Mouse (Mus musculus): ENCODE results near the gene Gabrb1. TPM values are rescaled to one million over a fixed set of nuclear protein-coding genes. Genes with fewer than 3 reads are reported as not detected.

Gabrb1 gene
- polyA plus RNA-seq, 1 experiment, result not detected

GRCm38 (mm10) chr5:72183929-72184328 is 526.0 kb downstream of the Gabrb1 start:
- Histone ChIP-seq H3K36me3 (ENCODE audit: control insufficient read depth, insufficient read depth, low read length, poor library complexity, severe bottlenecking) (no peaks in the 10 kb centered on the region), H3K4me1 (ENCODE audit: control insufficient read depth, insufficient read depth, low read length) (no peaks in the 10 kb centered on the region), H3K27ac (ENCODE audit: insufficient read depth, low read length) (no peak overlapping the region), H3K9ac (ENCODE audit: low read depth, poor library complexity, severe bottlenecking) (no peak overlapping the region), H3K27me3 (ENCODE audit: control insufficient read depth, insufficient read depth, low read length, poor library complexity, severe bottlenecking) (no peaks in the 10 kb centered on the region), H3K4me3 (ENCODE audit: low read depth, low read length) (no peak overlapping the region), H3K9me3 (replicated peaks; ENCODE audit: control insufficient read depth, insufficient read depth, low read length, poor library complexity, severe bottlenecking) (no peaks in the 10 kb centered on the region)
- TF ChIP-seq CTCF (IDR thresholded peaks at IDR 0.05; ENCODE audit: low read depth, low read length), result no peak
- no peak for TF ChIP-seq EP300 (IDR thresholded peaks at IDR 0.05; ENCODE audit: insufficient read depth, low read depth, low read length)
- TF ChIP-seq POLR2A (IDR thresholded peaks at IDR 0.05; ENCODE audit: insufficient read depth, low read length), result no peak

DNA sequence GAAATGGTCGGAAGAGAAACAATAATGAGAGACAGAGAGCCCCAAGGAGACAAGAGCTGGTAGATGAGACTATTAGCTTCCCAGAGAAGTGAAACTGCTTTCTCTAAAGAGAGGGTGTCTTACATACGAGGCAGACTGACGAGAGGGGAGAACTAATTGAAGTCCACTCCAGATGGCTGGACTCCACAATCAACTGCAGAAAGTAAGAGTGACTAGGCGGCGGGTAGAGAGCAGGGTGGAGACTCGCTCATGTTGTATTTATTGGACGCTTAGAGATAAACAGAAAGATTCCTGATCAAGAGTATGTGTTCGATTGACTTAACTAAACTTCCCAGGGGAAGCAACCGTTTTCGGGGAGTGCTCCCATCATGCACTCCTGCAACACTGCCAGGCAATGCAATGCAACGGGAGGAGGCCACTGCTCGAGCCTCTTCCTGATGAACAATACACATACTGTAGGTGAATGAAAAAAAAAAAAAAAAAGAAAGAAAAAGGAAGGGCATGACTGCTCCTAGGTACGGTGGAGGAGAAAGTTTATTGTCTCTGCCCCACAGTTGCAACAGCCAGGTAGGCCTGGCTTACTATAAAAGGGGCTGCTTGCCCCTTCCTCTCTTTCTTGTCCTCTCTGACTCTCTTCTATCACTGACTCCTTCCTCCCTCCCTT is 526.7 kb downstream of the Gabrb1 start:
- Histone ChIP-seq H3K27me3 (ENCODE audit: control insufficient read depth, insufficient read depth, low read length, poor library complexity, severe bottlenecking) (no peaks in the 10 kb centered on the region), H3K36me3 (ENCODE audit: control insufficient read depth, insufficient read depth, low read length, poor library complexity, severe bottlenecking) (no peaks in the 10 kb centered on the region), H3K4me1 (ENCODE audit: control insufficient read depth, insufficient read depth, low read length) (no peaks in the 10 kb centered on the region), H3K9ac (ENCODE audit: low read depth, poor library complexity, severe bottlenecking) (no peak overlapping the region), H3K4me3 (ENCODE audit: low read depth, low read length) (no peak overlapping the region), H3K27ac (ENCODE audit: insufficient read depth, low read length) (no peak overlapping the region), H3K9me3 (replicated peaks; ENCODE audit: control insufficient read depth, insufficient read depth, low read length, poor library complexity, severe bottlenecking) (no peaks in the 10 kb centered on the region)
- no peak for TF ChIP-seq POLR2A (IDR thresholded peaks at IDR 0.05; ENCODE audit: insufficient read depth, low read length)

- H3K4me3 ChIP-seq (ENCODE audit: low read depth, low read length), result no peak overlapping the region
- no peaks in the 10 kb centered on the region for H3K4me1 ChIP-seq (ENCODE audit: control insufficient read depth, insufficient read depth, low read length)
- H3K27me3 ChIP-seq (ENCODE audit: control insufficient read depth, insufficient read depth, low read length, poor library complexity, severe bottlenecking), result no peaks in the 10 kb centered on the region
- no peaks in the 10 kb centered on the region for H3K36me3 ChIP-seq (ENCODE audit: control insufficient read depth, insufficient read depth, low read length, poor library complexity, severe bottlenecking)
- H3K27ac ChIP-seq (ENCODE audit: insufficient read depth, low read length), result no peak overlapping the region
- TF ChIP-seq POLR2A (IDR thresholded peaks at IDR 0.05; ENCODE audit: insufficient read depth, low read length) (no peak), CTCF (IDR thresholded peaks at IDR 0.05; ENCODE audit: low read depth, low read length) (no peak), EP300 (IDR thresholded peaks at IDR 0.05; ENCODE audit: insufficient read depth, low read depth, low read length) (no peak)
- no peak overlapping the region for H3K9ac ChIP-seq (ENCODE audit: low read depth, poor library complexity, severe bottlenecking)
- no peaks in the 10 kb centered on the region for H3K9me3 ChIP-seq (replicated peaks; ENCODE audit: control insufficient read depth, insufficient read depth, low read length, poor library complexity, severe bottlenecking)
Observed at GRCm38 (mm10) chr5:72191154-72191553, 533.2 kb downstream of the Gabrb1 start.

DNA sequence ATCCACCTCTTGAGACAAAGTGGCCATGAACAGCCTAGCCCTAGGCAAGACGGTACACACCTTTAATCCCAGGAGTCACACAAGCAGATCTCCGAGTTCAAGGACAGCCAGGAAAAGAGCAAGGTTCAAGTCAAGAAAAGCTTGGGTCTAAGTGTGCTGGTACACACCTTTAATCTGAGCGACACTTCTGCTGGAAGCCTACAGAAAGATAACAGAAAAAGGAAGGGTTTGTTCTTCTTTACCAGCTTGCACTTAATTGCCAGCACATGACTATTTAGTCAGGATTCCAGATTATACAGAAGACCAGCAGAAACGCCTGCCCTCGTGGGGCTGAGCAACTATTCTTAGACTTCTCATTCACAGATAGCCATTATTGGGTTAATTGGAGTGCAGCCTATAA is 534.0 kb downstream of the Gabrb1 start:
- TF ChIP-seq CTCF (IDR thresholded peaks at IDR 0.05; ENCODE audit: low read depth, low read length), result no peak
- no peak for TF ChIP-seq POLR2A (IDR thresholded peaks at IDR 0.05; ENCODE audit: insufficient read depth, low read length)
- no peak for TF ChIP-seq EP300 (IDR thresholded peaks at IDR 0.05; ENCODE audit: insufficient read depth, low read depth, low read length)
- H3K9ac ChIP-seq (ENCODE audit: low read depth, poor library complexity, severe bottlenecking), result no peak overlapping the region
- H3K27me3 ChIP-seq (ENCODE audit: control insufficient read depth, insufficient read depth, low read length, poor library complexity, severe bottlenecking), result no peaks in the 10 kb centered on the region
- H3K36me3 ChIP-seq (ENCODE audit: control insufficient read depth, insufficient read depth, low read length, poor library complexity, severe bottlenecking), result no peaks in the 10 kb centered on the region
- no peak overlapping the region for H3K27ac ChIP-seq (ENCODE audit: insufficient read depth, low read length)
- H3K9me3 ChIP-seq (replicated peaks; ENCODE audit: control insufficient read depth, insufficient read depth, low read length, poor library complexity, severe bottlenecking), result no peaks in the 10 kb centered on the region
- H3K4me3 ChIP-seq (ENCODE audit: low read depth, low read length), result no peak overlapping the region
- no peaks in the 10 kb centered on the region for H3K4me1 ChIP-seq (ENCODE audit: control insufficient read depth, insufficient read depth, low read length)

GRCm38 (mm10) chr5:72195442-72195841 is 537.5 kb downstream of the Gabrb1 start:
- no peaks in the 10 kb centered on the region for H3K4me1 ChIP-seq (ENCODE audit: control insufficient read depth, insufficient read depth, low read length)
- no peaks in the 10 kb centered on the region for H3K9me3 ChIP-seq (replicated peaks; ENCODE audit: control insufficient read depth, insufficient read depth, low read length, poor library complexity, severe bottlenecking)
- TF ChIP-seq CTCF (IDR thresholded peaks at IDR 0.05; ENCODE audit: low read depth, low read length) (no peak), EP300 (IDR thresholded peaks at IDR 0.05; ENCODE audit: insufficient read depth, low read depth, low read length) (no peak), POLR2A (IDR thresholded peaks at IDR 0.05; ENCODE audit: insufficient read depth, low read length) (no peak)
- no peaks in the 10 kb centered on the region for H3K36me3 ChIP-seq (ENCODE audit: control insufficient read depth, insufficient read depth, low read length, poor library complexity, severe bottlenecking)
- H3K4me3 ChIP-seq (ENCODE audit: low read depth, low read length), result no peak overlapping the region
- H3K27me3 ChIP-seq (ENCODE audit: control insufficient read depth, insufficient read depth, low read length, poor library complexity, severe bottlenecking), result no peaks in the 10 kb centered on the region
- no peak overlapping the region for H3K9ac ChIP-seq (ENCODE audit: low read depth, poor library complexity, severe bottlenecking)
- no peak overlapping the region for H3K27ac ChIP-seq (ENCODE audit: insufficient read depth, low read length)

Other genes with a start within 250 kb of the Gabrb1 start
- not detected in 2 replicates for gene Cox7b2, start 109.9 kb upstream of the Gabrb1 start, polyA plus RNA-seq (2011; ENCODE audit: insufficient read depth, insufficient read length, low read depth, missing spikeins)
- gene Gabra4, start 195 bp downstream of the Gabrb1 start, polyA plus RNA-seq (2011; ENCODE audit: insufficient read depth, insufficient read length, low read depth, missing spikeins), result 0.50 TPM in 1 of 2 replicates, not detected in the other